Mouse (Mus musculus): ENCODE measurements at regions not wholly inside any gene's neighbourhood (a gene's known extent, or its start where the extent isn't known, plus 50 kb on each side); places are given as distances from the start of the nearest gene placed in this dataset.

GRCm38 (mm10) chr12:16167793-16168343 is 351.1 kb upstream of the Trib2 start:
- H3K4me1 ChIP-seq (ENCODE audit: control insufficient read depth, insufficient read depth, insufficient read length, low read length) = no peaks in the 10 kb centered on the region
- 71% methylated on average over 7 of the region's 7 CpGs for WGBS
- H3K4me3 ChIP-seq (ENCODE audit: low read depth, low read length) = no peak overlapping the region

DNA sequence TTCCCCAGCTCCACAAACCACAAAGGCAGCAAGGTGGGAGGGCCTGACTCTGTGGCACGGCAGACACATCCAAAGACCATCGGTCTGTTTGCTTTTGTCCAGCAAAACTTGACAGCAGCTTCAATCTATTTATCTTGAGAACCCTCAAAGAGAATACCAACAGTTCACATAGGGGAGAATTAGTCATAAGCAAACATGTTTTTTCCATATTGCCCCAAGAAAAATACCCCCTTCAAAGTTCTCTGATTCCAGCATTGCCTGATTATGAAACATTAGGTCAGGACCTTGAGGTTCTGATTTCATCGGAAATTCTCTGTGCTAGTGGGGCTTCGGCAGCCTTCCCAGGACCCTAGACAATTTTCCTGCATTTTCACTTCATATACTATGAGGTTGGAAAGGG is 348.4 kb upstream of the Trib2 start:
- 59% methylated on average over 4 of the region's 4 CpGs for WGBS
- no peaks in the 10 kb centered on the region for H3K27me3 ChIP-seq (ENCODE audit: control insufficient read depth, insufficient read depth, low read length)
- H3K36me3 ChIP-seq (ENCODE audit: control insufficient read depth, insufficient read depth, low read length) = no peaks in the 10 kb centered on the region
- no peak for TF ChIP-seq POLR2A (IDR thresholded peaks at IDR 0.05; ENCODE audit: low read depth, low read length)
- no peak for TF ChIP-seq CTCF (IDR thresholded peaks at IDR 0.05; ENCODE audit: extremely low read depth, insufficient read length, insufficient replicate concordance, low read depth, low read length)
- no peak overlapping the region for H3K27ac ChIP-seq (ENCODE audit: insufficient read depth, low read depth, low read length)
- H3K4me1 ChIP-seq (ENCODE audit: control insufficient read depth, insufficient read depth, insufficient read length, low read length) = no peaks in the 10 kb centered on the region
- H3K4me3 ChIP-seq (ENCODE audit: low read depth, low read length) = no peak overlapping the region

More at GRCm38 (mm10) chr12:16167793-16168343, 351.1 kb upstream of the Trib2 start:
- Histone ChIP-seq H3K27me3 (ENCODE audit: control insufficient read depth, insufficient read depth, low read length) (no peaks in the 10 kb centered on the region), H3K36me3 (ENCODE audit: control insufficient read depth, insufficient read depth, low read length) (no peaks in the 10 kb centered on the region), H3K27ac (ENCODE audit: insufficient read depth, low read depth, low read length) (no peak overlapping the region)
- TF ChIP-seq POLR2A (IDR thresholded peaks at IDR 0.05; ENCODE audit: low read depth, low read length) = no peak
- no peak for TF ChIP-seq CTCF (IDR thresholded peaks at IDR 0.05; ENCODE audit: extremely low read depth, insufficient read length, insufficient replicate concordance, low read depth, low read length)

- H3K4me3 ChIP-seq (ENCODE audit: low read depth, low read length) = no peak overlapping the region
- H3K27me3 ChIP-seq (ENCODE audit: control insufficient read depth, insufficient read depth, low read length) = no peaks in the 10 kb centered on the region
- no peak overlapping the region for H3K27ac ChIP-seq (ENCODE audit: insufficient read depth, low read depth, low read length)
- WGBS = 74% methylated on average over 4 of the region's 4 CpGs
- no peak for TF ChIP-seq CTCF (IDR thresholded peaks at IDR 0.05; ENCODE audit: extremely low read depth, insufficient read length, insufficient replicate concordance, low read depth, low read length)
- no peak for TF ChIP-seq POLR2A (IDR thresholded peaks at IDR 0.05; ENCODE audit: low read depth, low read length)
- H3K4me1 ChIP-seq (ENCODE audit: control insufficient read depth, insufficient read depth, insufficient read length, low read length) = no peaks in the 10 kb centered on the region
- H3K36me3 ChIP-seq (ENCODE audit: control insufficient read depth, insufficient read depth, low read length) = no peaks in the 10 kb centered on the region
Observed at GRCm38 (mm10) chr12:16161947-16162346, 345.2 kb upstream of the Trib2 start.

DNA sequence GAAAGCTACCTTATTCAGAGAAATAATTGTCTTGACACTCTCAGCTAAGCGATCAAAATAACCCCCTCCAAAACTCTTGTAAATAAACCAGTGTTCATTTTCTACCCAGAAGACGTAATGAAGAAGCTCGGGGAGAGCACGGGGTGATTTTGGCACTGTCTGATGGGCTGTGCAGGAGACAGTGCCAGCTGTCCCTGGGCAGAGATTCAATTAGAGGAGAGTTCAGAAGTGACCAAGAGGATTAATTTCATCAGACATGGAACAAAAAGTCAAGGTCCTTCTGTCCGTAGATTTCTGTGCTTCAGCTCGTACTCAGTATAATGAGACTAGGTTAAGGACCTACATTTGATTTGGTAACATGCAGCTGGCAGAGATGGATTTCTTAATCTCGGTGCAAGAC is 341.2 kb upstream of the Trib2 start:
- WGBS = 81% methylated on average over 7 of the region's 7 CpGs
- no peaks in the 10 kb centered on the region for H3K4me1 ChIP-seq (ENCODE audit: control insufficient read depth, insufficient read depth, insufficient read length, low read length)
- TF ChIP-seq CTCF (IDR thresholded peaks at IDR 0.05; ENCODE audit: extremely low read depth, insufficient read length, insufficient replicate concordance, low read depth, low read length) = no peak
- no peak for TF ChIP-seq POLR2A (IDR thresholded peaks at IDR 0.05; ENCODE audit: low read depth, low read length)
- no peaks in the 10 kb centered on the region for H3K36me3 ChIP-seq (ENCODE audit: control insufficient read depth, insufficient read depth, low read length)
- no peak overlapping the region for H3K4me3 ChIP-seq (ENCODE audit: low read depth, low read length)
- no peak overlapping the region for H3K27ac ChIP-seq (ENCODE audit: insufficient read depth, low read depth, low read length)
- H3K27me3 ChIP-seq (ENCODE audit: control insufficient read depth, insufficient read depth, low read length) = no peaks in the 10 kb centered on the region

DNA sequence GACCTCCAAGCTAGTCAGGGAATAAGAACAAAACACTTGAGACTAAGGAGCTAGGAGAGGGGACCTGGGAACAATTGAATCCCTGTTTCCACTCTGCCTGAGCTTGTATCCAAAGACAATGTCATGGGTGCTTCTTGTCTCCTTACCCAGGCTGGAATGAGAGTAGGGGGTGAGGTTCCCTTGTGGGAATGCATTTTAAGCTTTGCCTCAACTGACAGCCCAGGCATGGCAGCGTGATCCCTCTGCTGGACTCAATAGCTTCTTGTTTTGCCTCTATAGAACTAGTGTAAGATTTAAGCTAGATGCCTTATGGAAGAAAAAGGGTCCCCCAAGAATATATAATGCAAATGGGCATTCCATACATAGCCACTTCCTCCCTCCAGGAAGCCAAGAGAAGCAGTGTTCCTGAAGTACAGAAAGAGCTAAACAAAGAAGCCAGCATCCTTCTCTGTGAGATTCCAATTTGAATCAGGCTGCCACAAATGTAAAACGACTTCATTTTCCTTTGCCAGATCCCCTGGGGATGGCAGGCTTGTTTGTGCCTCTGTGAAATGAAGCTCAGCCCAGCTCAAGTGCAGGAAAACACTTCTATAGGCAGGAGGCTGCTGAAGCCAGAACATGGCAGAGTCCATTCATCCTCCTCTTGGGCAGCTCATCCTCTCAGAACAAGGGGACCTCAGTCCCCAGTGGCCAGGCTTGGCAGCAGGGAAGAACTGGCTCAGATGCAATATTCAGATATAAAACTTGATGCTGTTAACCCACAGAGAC is 339.3 kb upstream of the Trib2 start:
- H3K27me3 ChIP-seq (ENCODE audit: control insufficient read depth, insufficient read depth, low read length) = no peaks in the 10 kb centered on the region
- no peaks in the 10 kb centered on the region for H3K4me1 ChIP-seq (ENCODE audit: control insufficient read depth, insufficient read depth, insufficient read length, low read length)
- WGBS = 30% methylated on average over 2 of the region's 2 CpGs
- TF ChIP-seq POLR2A (IDR thresholded peaks at IDR 0.05; ENCODE audit: low read depth, low read length) = no peak
- no peak for TF ChIP-seq CTCF (IDR thresholded peaks at IDR 0.05; ENCODE audit: extremely low read depth, insufficient read length, insufficient replicate concordance, low read depth, low read length)
- no peak overlapping the region for H3K4me3 ChIP-seq (ENCODE audit: low read depth, low read length)
- no peak overlapping the region for H3K27ac ChIP-seq (ENCODE audit: insufficient read depth, low read depth, low read length)
- H3K36me3 ChIP-seq (ENCODE audit: control insufficient read depth, insufficient read depth, low read length) = no peaks in the 10 kb centered on the region

GRCm38 (mm10) chr12:16154256-16154655 is 337.5 kb upstream of the Trib2 start:
- no peaks in the 10 kb centered on the region for H3K27me3 ChIP-seq (ENCODE audit: control insufficient read depth, insufficient read depth, low read length)
- H3K4me3 ChIP-seq (ENCODE audit: low read depth, low read length) = no peak overlapping the region
- no peaks in the 10 kb centered on the region for H3K36me3 ChIP-seq (ENCODE audit: control insufficient read depth, insufficient read depth, low read length)
- H3K27ac ChIP-seq (ENCODE audit: insufficient read depth, low read depth, low read length) = no peak overlapping the region
- no peaks in the 10 kb centered on the region for H3K4me1 ChIP-seq (ENCODE audit: control insufficient read depth, insufficient read depth, insufficient read length, low read length)
- 80% methylated on average over 1 of the region's 1 CpGs for WGBS
- TF ChIP-seq CTCF (IDR thresholded peaks at IDR 0.05; ENCODE audit: extremely low read depth, insufficient read length, insufficient replicate concordance, low read depth, low read length) = no peak
- no peak for TF ChIP-seq POLR2A (IDR thresholded peaks at IDR 0.05; ENCODE audit: low read depth, low read length)

GRCm38 (mm10) chr12:16152108-16152507 is 335.4 kb upstream of the Trib2 start:
- no peaks in the 10 kb centered on the region for H3K36me3 ChIP-seq (ENCODE audit: control insufficient read depth, insufficient read depth, low read length)
- H3K4me3 ChIP-seq (ENCODE audit: low read depth, low read length) = no peak overlapping the region
- no peak overlapping the region for H3K27ac ChIP-seq (ENCODE audit: insufficient read depth, low read depth, low read length)
- no peaks in the 10 kb centered on the region for H3K4me1 ChIP-seq (ENCODE audit: control insufficient read depth, insufficient read depth, insufficient read length, low read length)
- 84% methylated on average over 11 of the region's 11 CpGs for WGBS
- TF ChIP-seq CTCF (IDR thresholded peaks at IDR 0.05; ENCODE audit: extremely low read depth, insufficient read length, insufficient replicate concordance, low read depth, low read length) = no peak
- no peak for TF ChIP-seq POLR2A (IDR thresholded peaks at IDR 0.05; ENCODE audit: low read depth, low read length)
- H3K27me3 ChIP-seq (ENCODE audit: control insufficient read depth, insufficient read depth, low read length) = no peaks in the 10 kb centered on the region

Measured in small intestine, adult 2 months (tissue).